Mouse (Mus musculus): Measurements from ENCODE around the gene Plcb1. TPM values are rescaled to one million over a fixed set of nuclear protein-coding genes. Genes with fewer than 3 reads are reported as not detected.

Plcb1 gene
- total RNA-seq, 1 experiment, result 0.89 TPM

GRCm38 (mm10) chr2:134942039-134942438, 156.2 kb downstream of the Plcb1 start:
- Histone ChIP-seq H3K9ac (ENCODE audit: insufficient read depth, low read depth, low read length, poor library complexity, severe bottlenecking) (no peak overlapping the region), H3K9me3 (ENCODE audit: control insufficient read depth, insufficient read depth, low read depth, low read length) (no peaks in the 10 kb centered on the region), H3K4me3 (ENCODE audit: insufficient read depth in 1 of 2, low read depth in 1 of 2, low read length in 2 of 2, poor library complexity in 1 of 2, severe bottlenecking in 1 of 2) (no peak overlapping the region), H3K27ac (ENCODE audit: insufficient read depth, low read depth, low read length, poor library complexity, severe bottlenecking) (no peak overlapping the region), H3K36me3 (ENCODE audit: control insufficient read depth, insufficient read depth, low read length, poor library complexity, severe bottlenecking) (no peaks in the 10 kb centered on the region), H3K4me1 (ENCODE audit: control insufficient read depth in 2 of 2, insufficient read depth in 2 of 2, low read length in 2 of 2, poor library complexity in 1 of 2) (no peaks in the 10 kb centered on the region; a peak in 1 of 4 replicates)
- TF ChIP-seq CHD2 (IDR thresholded peaks at IDR 0.05; ENCODE audit: low read depth, low read length), result no peak
- no peak for TF ChIP-seq ZNF384 (IDR thresholded peaks at IDR 0.05; ENCODE audit: low read depth, low read length)
- no peak for TF ChIP-seq HCFC1 (IDR thresholded peaks at IDR 0.05; ENCODE audit: borderline replicate concordance, insufficient read depth, low read length)
- TF ChIP-seq MAFK (IDR thresholded peaks at IDR 0.05; ENCODE audit: insufficient read depth, low read depth, low read length), result no peak
- no peak for TF ChIP-seq ZC3H11A (IDR thresholded peaks at IDR 0.05; ENCODE audit: borderline replicate concordance, low read depth, low read length)
- no peak for DNase-seq (ENCODE audit: low read depth, low spot score)
- in situ Hi-C loops (cut with MboI; ENCODE audit: low sequenced_read_pairs in 2 of 2, unreplicated experiment in 2 of 2), result no loop called here

- DNase-seq (ENCODE audit: low read depth, low spot score), result no peak
- no peaks in the 10 kb centered on the region for H3K9me3 ChIP-seq (ENCODE audit: control insufficient read depth, insufficient read depth, low read depth, low read length)
- in situ Hi-C loops (cut with MboI; ENCODE audit: low sequenced_read_pairs in 2 of 2, unreplicated experiment in 2 of 2), result no loop called here
- no peak overlapping the region for H3K4me3 ChIP-seq (ENCODE audit: insufficient read depth in 1 of 2, low read depth in 1 of 2, low read length in 2 of 2, poor library complexity in 1 of 2, severe bottlenecking in 1 of 2)
- TF ChIP-seq MAFK (IDR thresholded peaks at IDR 0.05; ENCODE audit: insufficient read depth, low read depth, low read length) (no peak), CHD2 (IDR thresholded peaks at IDR 0.05; ENCODE audit: low read depth, low read length) (no peak), ZNF384 (IDR thresholded peaks at IDR 0.05; ENCODE audit: low read depth, low read length) (no peak), ZC3H11A (IDR thresholded peaks at IDR 0.05; ENCODE audit: borderline replicate concordance, low read depth, low read length) (no peak), HCFC1 (IDR thresholded peaks at IDR 0.05; ENCODE audit: borderline replicate concordance, insufficient read depth, low read length) (no peak)
- no peak overlapping the region for H3K9ac ChIP-seq (ENCODE audit: insufficient read depth, low read depth, low read length, poor library complexity, severe bottlenecking)
- no peak overlapping the region for H3K27ac ChIP-seq (ENCODE audit: insufficient read depth, low read depth, low read length, poor library complexity, severe bottlenecking)
- no peaks in the 10 kb centered on the region; a peak in 1 of 4 replicates for H3K4me1 ChIP-seq (ENCODE audit: control insufficient read depth in 2 of 2, insufficient read depth in 2 of 2, low read length in 2 of 2, poor library complexity in 1 of 2)
- H3K36me3 ChIP-seq (ENCODE audit: control insufficient read depth, insufficient read depth, low read length, poor library complexity, severe bottlenecking), result no peaks in the 10 kb centered on the region
Measured at GRCm38 (mm10) chr2:134942919-134943318, 157.1 kb downstream of the Plcb1 start.

GRCm38 (mm10) chr2:134946331-134946730, 160.5 kb downstream of the Plcb1 start:
- in situ Hi-C loops (cut with MboI; ENCODE audit: low sequenced_read_pairs in 2 of 2, unreplicated experiment in 2 of 2), result no loop called here
- no peaks in the 10 kb centered on the region for H3K36me3 ChIP-seq (ENCODE audit: control insufficient read depth, insufficient read depth, low read length, poor library complexity, severe bottlenecking)
- no peaks in the 10 kb centered on the region; a peak in 1 of 4 replicates for H3K4me1 ChIP-seq (ENCODE audit: control insufficient read depth in 2 of 2, insufficient read depth in 2 of 2, low read length in 2 of 2, poor library complexity in 1 of 2)
- no peak for TF ChIP-seq CHD2 (IDR thresholded peaks at IDR 0.05; ENCODE audit: low read depth, low read length)
- no peak for TF ChIP-seq ZC3H11A (IDR thresholded peaks at IDR 0.05; ENCODE audit: borderline replicate concordance, low read depth, low read length)
- TF ChIP-seq ZNF384 (IDR thresholded peaks at IDR 0.05; ENCODE audit: low read depth, low read length), result no peak
- TF ChIP-seq MAFK (IDR thresholded peaks at IDR 0.05; ENCODE audit: insufficient read depth, low read depth, low read length), result no peak
- TF ChIP-seq HCFC1 (IDR thresholded peaks at IDR 0.05; ENCODE audit: borderline replicate concordance, insufficient read depth, low read length), result no peak
- no peaks in the 10 kb centered on the region for H3K9me3 ChIP-seq (ENCODE audit: control insufficient read depth, insufficient read depth, low read depth, low read length)
- no peak overlapping the region for H3K9ac ChIP-seq (ENCODE audit: insufficient read depth, low read depth, low read length, poor library complexity, severe bottlenecking)
- DNase-seq (ENCODE audit: low read depth, low spot score), result no peak
- H3K4me3 ChIP-seq (ENCODE audit: insufficient read depth in 1 of 2, low read depth in 1 of 2, low read length in 2 of 2, poor library complexity in 1 of 2, severe bottlenecking in 1 of 2), result no peak overlapping the region
- H3K27ac ChIP-seq (ENCODE audit: insufficient read depth, low read depth, low read length, poor library complexity, severe bottlenecking), result no peak overlapping the region

GRCm38 (mm10) chr2:134946911-134947310, 161.0 kb downstream of the Plcb1 start:
- Histone ChIP-seq H3K4me1 (ENCODE audit: control insufficient read depth in 2 of 2, insufficient read depth in 2 of 2, low read length in 2 of 2, poor library complexity in 1 of 2) (no peaks in the 10 kb centered on the region; a peak in 1 of 4 replicates), H3K9me3 (ENCODE audit: control insufficient read depth, insufficient read depth, low read depth, low read length) (no peaks in the 10 kb centered on the region), H3K4me3 (ENCODE audit: insufficient read depth in 1 of 2, low read depth in 1 of 2, low read length in 2 of 2, poor library complexity in 1 of 2, severe bottlenecking in 1 of 2) (no peak overlapping the region), H3K27ac (ENCODE audit: insufficient read depth, low read depth, low read length, poor library complexity, severe bottlenecking) (no peak overlapping the region), H3K9ac (ENCODE audit: insufficient read depth, low read depth, low read length, poor library complexity, severe bottlenecking) (no peak overlapping the region), H3K36me3 (ENCODE audit: control insufficient read depth, insufficient read depth, low read length, poor library complexity, severe bottlenecking) (no peaks in the 10 kb centered on the region)
- in situ Hi-C loops (cut with MboI; ENCODE audit: low sequenced_read_pairs in 2 of 2, unreplicated experiment in 2 of 2), result no loop called here
- DNase-seq (ENCODE audit: low read depth, low spot score), result no peak
- TF ChIP-seq HCFC1 (IDR thresholded peaks at IDR 0.05; ENCODE audit: borderline replicate concordance, insufficient read depth, low read length) (no peak), ZC3H11A (IDR thresholded peaks at IDR 0.05; ENCODE audit: borderline replicate concordance, low read depth, low read length) (no peak), CHD2 (IDR thresholded peaks at IDR 0.05; ENCODE audit: low read depth, low read length) (no peak), ZNF384 (IDR thresholded peaks at IDR 0.05; ENCODE audit: low read depth, low read length) (no peak), MAFK (IDR thresholded peaks at IDR 0.05; ENCODE audit: insufficient read depth, low read depth, low read length) (no peak)

- H3K4me3 ChIP-seq (ENCODE audit: insufficient read depth in 1 of 2, low read depth in 1 of 2, low read length in 2 of 2, poor library complexity in 1 of 2, severe bottlenecking in 1 of 2), result no peak overlapping the region
- H3K9me3 ChIP-seq (ENCODE audit: control insufficient read depth, insufficient read depth, low read depth, low read length), result no peaks in the 10 kb centered on the region
- TF ChIP-seq HCFC1 (IDR thresholded peaks at IDR 0.05; ENCODE audit: borderline replicate concordance, insufficient read depth, low read length) (no peak), MAFK (IDR thresholded peaks at IDR 0.05; ENCODE audit: insufficient read depth, low read depth, low read length) (no peak)
- no peak overlapping the region for H3K9ac ChIP-seq (ENCODE audit: insufficient read depth, low read depth, low read length, poor library complexity, severe bottlenecking)
- no peak overlapping the region for H3K27ac ChIP-seq (ENCODE audit: insufficient read depth, low read depth, low read length, poor library complexity, severe bottlenecking)
- no peaks in the 10 kb centered on the region for H3K36me3 ChIP-seq (ENCODE audit: control insufficient read depth, insufficient read depth, low read length, poor library complexity, severe bottlenecking)
- in situ Hi-C loops (cut with MboI; ENCODE audit: low sequenced_read_pairs in 2 of 2, unreplicated experiment in 2 of 2), result no loop called here
- no peak for DNase-seq (ENCODE audit: low read depth, low spot score)
- H3K4me1 ChIP-seq (ENCODE audit: control insufficient read depth in 2 of 2, insufficient read depth in 2 of 2, low read length in 2 of 2, poor library complexity in 1 of 2), result no peaks in the 10 kb centered on the region
Measured at GRCm38 (mm10) chr2:134952088-134952487, 166.2 kb downstream of the Plcb1 start.
